Mouse (Mus musculus) limb, embryonic 14.5 days (tissue): ENCODE measurements at regions not wholly inside any gene's neighbourhood (a gene's known extent, or its start where the extent isn't known, plus 50 kb on each side); places are given as distances from the start of the nearest gene placed in this dataset.

ENCODE experiments used
- ATAC-seq: fragments of 200-750 bp; cut with Nextera tagmentation; 2 replicates; pipeline ENCODE4 v1.8.0; 2017; ENCODE audit warnings: low read depth, moderate number of reproducible peaks, moderate TSS enrichment; ENCODE audit not compliant: low FRiP score
- DNase-seq: peaks from one replicate; pipeline ENCODE4 v3.0.0-alpha.2; 2015; ENCODE audit warnings: low spot score
- H3K27ac ChIP-seq: fragments of 300-500 bp; sonication (generic); replicated peaks from 2 replicates; pipeline ENCODE4 v1.5.1; 2014; ENCODE audit warnings: low read depth, mild to moderate bottlenecking, low read length, moderate library complexity, mixed read lengths
- H3K27me3 ChIP-seq: fragments of 300-500 bp; sonication (generic); 2 replicates; pipeline ENCODE4 v1.6.1; 2014; ENCODE audit warnings: low read length, mixed read lengths; ENCODE audit not compliant: control insufficient read depth, insufficient read depth
- H3K36me3 ChIP-seq: fragments of 300-500 bp; sonication (generic); 2 replicates; pipeline ENCODE4 v1.6.1; 2014; ENCODE audit warnings: mild to moderate bottlenecking, low read length, moderate library complexity, mixed read lengths; ENCODE audit not compliant: control insufficient read depth, insufficient read depth
- H3K4me1 ChIP-seq: fragments of 300-500 bp; sonication (generic); 2 replicates; pipeline ENCODE4 v1.6.1; 2014; ENCODE audit warnings: antibody characterized with exemption, low read length, mixed read lengths; ENCODE audit not compliant: control insufficient read depth, insufficient read depth
- H3K4me2 ChIP-seq: fragments of 300-500 bp; sonication (generic); replicated peaks from 2 replicates; pipeline ENCODE4 v1.6.1; 2014; ENCODE audit warnings: low read depth, mild to moderate bottlenecking, low read length, moderate library complexity; ENCODE audit not compliant: severe bottlenecking
- H3K4me3 ChIP-seq: fragments of 300-500 bp; sonication (generic); replicated peaks from 2 replicates; pipeline ENCODE4 v1.5.1; 2014; ENCODE audit warnings: low read length
- H3K9ac ChIP-seq: fragments of 300-500 bp; sonication (generic); 2 replicates; pipeline ENCODE4 v1.6.1; 2014; ENCODE audit warnings: mild to moderate bottlenecking, low read depth, low read length, moderate library complexity; ENCODE audit not compliant: severe bottlenecking
- H3K9me3 ChIP-seq: fragments of 300-500 bp; sonication (generic); 2 replicates; pipeline ENCODE4 v1.6.1; 2016; ENCODE audit warnings: low read length; ENCODE audit not compliant: control insufficient read depth
- POLR2A ChIP-seq: fragments of 200-500 bp; IDR thresholded peaks from 2 replicates; pipeline ENCODE4 v1.8.0; 2012; ENCODE audit warnings: inconsistent platforms, mild to moderate bottlenecking, moderate library complexity, borderline replicate concordance; ENCODE audit not compliant: insufficient read depth, insufficient read length; ENCODE audit errors: extremely low read depth
- WGBS: fragments of 180-500 bp; shearing (Covaris S2); extraction: QIAGEN DNeasy Blood & Tissue Kit; methylation state at CpG from one replicate; pipeline ENCODE4 v1.1.7; 2014; 5-methylcytosine and 5-hydroxymethylcytosine counted together

- H3K27ac ChIP-seq: no peak overlapping the region
- WGBS: 86% methylated on average over 2 of the region's 2 CpGs
- no peak for TF ChIP-seq POLR2A
- no peak overlapping the region for H3K4me2 ChIP-seq
- H3K36me3 ChIP-seq: no peaks in the 10 kb centered on the region
- ATAC-seq (no peak), DNase-seq (no peak)
- no peak overlapping the region for H3K4me3 ChIP-seq
- H3K9ac ChIP-seq: no peak overlapping the region
- no peaks in the 10 kb centered on the region for H3K4me1 ChIP-seq
- H3K27me3 ChIP-seq: no peaks in the 10 kb centered on the region
- H3K9me3 ChIP-seq: no peaks in the 10 kb centered on the region
Measured at GRCm38 (mm10) chr14:58596936-58597335, 526.6 kb downstream of the Fgf9 start.

GRCm38 (mm10) chr14:58581806-58582205 lies 511.5 kb downstream of the Fgf9 start:
- Histone ChIP-seq H3K27me3 (no peaks in the 10 kb centered on the region), H3K4me2 (no peak overlapping the region), H3K27ac (no peak overlapping the region), H3K4me1 (no peaks in the 10 kb centered on the region; the same call in 1 of the 2 replicates), H3K4me3 (no peak overlapping the region), H3K36me3 (no peaks in the 10 kb centered on the region), H3K9ac (no peak overlapping the region), H3K9me3 (no peaks in the 10 kb centered on the region)
- DNase-seq (no peak), ATAC-seq (no peak)
- TF ChIP-seq POLR2A: no peak
- WGBS: 86% methylated on average over 5 of the region's 5 CpGs

- WGBS: 84% methylated on average over 2 of the region's 2 CpGs
- TF ChIP-seq POLR2A: no peak
- Histone ChIP-seq H3K9ac (no peak overlapping the region), H3K27ac (no peak overlapping the region), H3K4me1 (no peaks in the 10 kb centered on the region), H3K36me3 (no peaks in the 10 kb centered on the region), H3K9me3 (no peaks in the 10 kb centered on the region), H3K27me3 (no peaks in the 10 kb centered on the region), H3K4me2 (no peak overlapping the region), H3K4me3 (no peak overlapping the region)
- ATAC-seq (no peak), DNase-seq (no peak)
Measured at GRCm38 (mm10) chr14:58570021-58570420, 499.7 kb downstream of the Fgf9 start.

GRCm38 (mm10) chr14:58567472-58567871 lies 497.1 kb downstream of the Fgf9 start:
- DNase-seq (no peak), ATAC-seq (no peak)
- H3K27ac ChIP-seq: no peak overlapping the region
- no peak for TF ChIP-seq POLR2A
- no peak overlapping the region for H3K4me3 ChIP-seq
- no peak overlapping the region for H3K9ac ChIP-seq
- H3K36me3 ChIP-seq: no peaks in the 10 kb centered on the region
- H3K4me2 ChIP-seq: no peak overlapping the region
- no peaks in the 10 kb centered on the region for H3K27me3 ChIP-seq
- H3K9me3 ChIP-seq: no peaks in the 10 kb centered on the region
- no peaks in the 10 kb centered on the region for H3K4me1 ChIP-seq

DNA sequence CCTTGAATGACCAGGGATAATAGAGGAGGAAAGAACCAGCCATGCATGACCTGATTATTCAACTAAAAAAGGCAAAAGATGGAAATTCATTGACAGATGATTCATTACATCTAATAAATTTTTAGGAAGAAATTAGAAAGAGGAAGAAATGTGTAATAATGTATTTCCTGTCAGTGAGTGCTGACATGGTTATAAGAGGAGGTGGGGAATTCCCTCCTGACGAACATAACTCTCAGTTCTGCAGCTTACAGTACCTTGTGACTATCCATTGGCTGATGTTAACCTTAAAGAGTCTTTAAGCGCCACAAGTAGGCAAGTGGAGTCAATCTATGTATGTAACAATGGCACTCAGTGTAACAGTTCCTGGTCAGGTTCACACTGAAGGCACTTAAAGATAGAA lies 492.7 kb downstream of the Fgf9 start:
- H3K27me3 ChIP-seq: no peaks in the 10 kb centered on the region

DNA sequence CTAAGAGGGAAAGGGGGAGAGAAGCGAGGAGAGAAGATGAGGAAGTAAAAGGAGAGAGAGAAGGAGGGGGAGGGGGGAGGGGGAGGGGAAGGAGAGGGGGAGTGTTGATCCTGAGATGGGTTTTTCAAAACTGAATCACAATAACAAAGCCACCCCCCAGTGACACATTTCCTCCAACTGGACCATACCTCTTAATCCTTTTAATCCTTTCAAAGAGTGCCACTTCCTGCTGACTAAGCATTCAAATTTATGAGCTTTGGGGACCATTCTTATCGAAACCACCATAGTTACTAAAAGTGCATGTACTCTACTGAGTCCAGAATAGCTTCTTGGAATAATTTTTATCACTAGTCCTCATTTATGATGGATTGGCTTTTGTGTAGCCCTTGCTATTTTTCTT lies 480.4 kb downstream of the Fgf9 start:
- WGBS: 55% methylated on average over 2 of the region's 2 CpGs
- ATAC-seq: no peak
- no peak overlapping the region for H3K27ac ChIP-seq

More for the DNA sequence above, 492.7 kb downstream of the Fgf9 start:
- H3K36me3 ChIP-seq: no peaks in the 10 kb centered on the region
- WGBS: 71% methylated on average over 2 of the region's 2 CpGs
- H3K4me2 ChIP-seq: no peak overlapping the region
- no peak overlapping the region for H3K27ac ChIP-seq
- no peak overlapping the region for H3K9ac ChIP-seq
- H3K9me3 ChIP-seq: no peaks in the 10 kb centered on the region
- H3K4me1 ChIP-seq: no peaks in the 10 kb centered on the region
- ATAC-seq (no peak), DNase-seq (no peak)
- no peak overlapping the region for H3K4me3 ChIP-seq
- TF ChIP-seq POLR2A: no peak

More for the DNA sequence above, 480.4 kb downstream of the Fgf9 start:
- no peaks in the 10 kb centered on the region for H3K27me3 ChIP-seq
- H3K4me1 ChIP-seq: no peaks in the 10 kb centered on the region
- H3K36me3 ChIP-seq: no peaks in the 10 kb centered on the region
- H3K9ac ChIP-seq: no peak overlapping the region
- TF ChIP-seq POLR2A: no peak
- H3K4me2 ChIP-seq: no peak overlapping the region
- DNase-seq: no peak
- no peaks in the 10 kb centered on the region for H3K9me3 ChIP-seq
- H3K4me3 ChIP-seq: no peak overlapping the region
